ENCODE assay signal across 14 mouse cellular contexts in genomic region chr5:128879092-128879491, GRCm38 (mm10).
A peak's percentile ranks its signal among the peaks of the same experiment; 100 is the strongest.
DNase-seq lines count a peak whose midpoint lies in the region; ATAC-seq and TF ChIP-seq lines count a peak whose summit lies in the region.
"Had no signal": no experiment of that assay in that cellular context is flagged by ENCODE, and none has a peak within 500 bp of the region (broad histone marks: within the 10 kb centered on the region; RNA-seq: fewer than 3 reads in every experiment).

No protein-coding gene starts in this region.

- no peaks in the 10 kb centered on the region for H3K27me3 ChIP-seq in kidney, postnatal 0 days (ENCODE audit: insufficient read depth, low read length)
- H3K27me3 ChIP-seq in kidney, adult 2 months (replicated peaks; ENCODE audit: control insufficient read depth, insufficient read depth, low read length), result no peaks in the 10 kb centered on the region
- H3K27me3 ChIP-seq in limb, embryonic 10.5 days (ENCODE audit: low read depth, poor library complexity, severe bottlenecking), result peaks cover 22% of the 10 kb centered on the region
- H3K27me3 ChIP-seq in forebrain, embryonic 13.5 days, result no peaks in the 10 kb centered on the region

- H3K27ac ChIP-seq in kidney, postnatal 0 days, result no peak overlapping the region
- no peak overlapping the region for H3K27ac ChIP-seq in kidney, adult 2 months (ENCODE audit: insufficient read depth, low read depth, low read length)
- H3K27ac ChIP-seq in limb, embryonic 10.5 days, result no peak overlapping the region
- no peak overlapping the region for H3K27ac ChIP-seq in forebrain, embryonic 13.5 days
- H3K27ac ChIP-seq: heart, adult 2 months had no signal

- TF ChIP-seq CTCF in kidney, postnatal 0 days (IDR thresholded peaks at IDR 0.05; ENCODE audit: low read depth), result no peak
- TF ChIP-seq CTCF in kidney, adult 2 months (conservative IDR thresholded peaks at IDR 0.05; ENCODE audit: insufficient read depth, insufficient read length, low read depth, low read length), result no peak

- H3K4me1 ChIP-seq in kidney, postnatal 0 days (replicated peaks; ENCODE audit: insufficient read depth, low read length), result no peaks in the 10 kb centered on the region
- no peaks in the 10 kb centered on the region for H3K4me1 ChIP-seq in kidney, adult 2 months (ENCODE audit: control insufficient read depth, insufficient read depth, low read length)
- H3K4me1 ChIP-seq in limb, embryonic 10.5 days, result peaks cover 39% of the 10 kb centered on the region
- H3K4me1 ChIP-seq in forebrain, embryonic 13.5 days, result peaks cover 14% of the 10 kb centered on the region

- 28% methylated on average over 3 of the region's 3 CpGs for WGBS in kidney, postnatal 0 days
- 26% methylated on average over 3 of the region's 3 CpGs for WGBS in kidney, adult 2 months
- 32% methylated on average over 3 of the region's 3 CpGs for WGBS in limb, embryonic 10.5 days
- 26% methylated on average over 2 of the region's 3 CpGs for WGBS in forebrain, embryonic 13.5 days

- H3K9me3 ChIP-seq in kidney, postnatal 0 days (replicated peaks; ENCODE audit: low read length), result no peaks in the 10 kb centered on the region
- H3K9me3 ChIP-seq in limb, embryonic 10.5 days (replicated peaks), result no peaks in the 10 kb centered on the region
- H3K9me3 ChIP-seq in forebrain, embryonic 13.5 days (replicated peaks), result no peaks in the 10 kb centered on the region

- H3K36me3 ChIP-seq in kidney, postnatal 0 days (ENCODE audit: insufficient read depth, low read length), result no peaks in the 10 kb centered on the region
- no peaks in the 10 kb centered on the region for H3K36me3 ChIP-seq in kidney, adult 2 months (ENCODE audit: control insufficient read depth, insufficient read depth, low read length)
- H3K36me3 ChIP-seq in limb, embryonic 10.5 days, result no peaks in the 10 kb centered on the region
- no peaks in the 10 kb centered on the region for H3K36me3 ChIP-seq in forebrain, embryonic 13.5 days (ENCODE audit: poor library complexity, severe bottlenecking)

- TF ChIP-seq POLR2A in kidney, adult 2 months (IDR thresholded peaks at IDR 0.05; ENCODE audit: low read depth, low read length), result no peak

- H3K4me2 ChIP-seq in kidney, postnatal 0 days (ENCODE audit: low read length), result no peak overlapping the region
- H3K4me2 ChIP-seq in forebrain, embryonic 13.5 days, result no peak overlapping the region
- H3K4me2 ChIP-seq: midbrain, embryonic 11.5 days had no signal

- no peak for ATAC-seq in kidney, postnatal 0 days (replicated peaks; ENCODE audit: low FRiP score, low read depth)
- no peak for ATAC-seq in forebrain, embryonic 13.5 days
- ATAC-seq: CD4-positive, CD25-positive, alpha-beta regulatory T cell, adult 4 months; hindbrain, embryonic 16.5 days had no signal

- H3K4me3 ChIP-seq in kidney, postnatal 0 days (replicated peaks; ENCODE audit: low read depth, low read length), result no peak overlapping the region
- H3K4me3 ChIP-seq in kidney, adult 2 months (ENCODE audit: insufficient read depth, low read depth, low read length), result no peak overlapping the region
- no peak overlapping the region for H3K4me3 ChIP-seq in limb, embryonic 10.5 days
- H3K4me3 ChIP-seq in forebrain, embryonic 13.5 days, result no peak overlapping the region
- H3K4me3 ChIP-seq: heart, adult 2 months had no signal

- H3K9ac ChIP-seq in kidney, postnatal 0 days (ENCODE audit: low read depth, low read length), result no peak overlapping the region
- no peak overlapping the region for H3K9ac ChIP-seq in forebrain, embryonic 13.5 days

- peak; percentile 53 for DNase-seq in kidney, postnatal 0 days (ENCODE audit: low spot score)
- no peak for DNase-seq in kidney, adult 2 months
- DNase-seq in NIH3T3 (ENCODE audit: low read depth), result peak; percentile 4
- peak; percentile 55 for DNase-seq in embryo, embryonic 10 days (ENCODE audit: low spot score)
- DNase-seq in limb, embryonic 10.5 days (ENCODE audit: low spot score), result peak; percentile 66
- no peak for DNase-seq in frontal cortex, postnatal 25 days (ENCODE audit: low spot score in 2 of 2)
- DNase-seq in cerebellum, adult 11 months, result no peak
- DNase-seq: heart, adult 2 months; left cerebral cortex, postnatal 4 days; right cerebral cortex, postnatal 14 days had no signal

Comparison
In these comparisons a context has a peak if more than half of its experiments do, and no peak if none do; other contexts are left out.
1. DNase-seq: peak in kidney, postnatal 0 days (single experiment), NIH3T3 (single experiment), embryo, embryonic 10 days (single experiment) and limb, embryonic 10.5 days (single experiment); none in kidney, adult 2 months (single experiment), frontal cortex, postnatal 25 days (0 of 2) and cerebellum, adult 11 months (single experiment).